Mouse (Mus musculus) hindbrain, embryonic 12.5 days (tissue): ENCODE results near the gene Gan. TPM values are rescaled to one million over a fixed set of nuclear protein-coding genes. Genes with fewer than 3 reads are reported as not detected.

Source experiments
- ATAC-seq: fragments of 200-750 bp; cut with Nextera tagmentation; 2 replicates; pipeline ENCODE4 v1.8.0; 2017; ENCODE audit warnings: moderate TSS enrichment; ENCODE audit not compliant: low FRiP score
- H3K27ac ChIP-seq: fragments of 300-500 bp; sonication (generic); 2 replicates; pipeline ENCODE4 v1.5.1; 2016; ENCODE audit warnings: mild to moderate bottlenecking
- H3K27me3 ChIP-seq: fragments of 300-500 bp; sonication (generic); 2 replicates; pipeline ENCODE4 v1.6.1; 2016; ENCODE audit warnings: mild to moderate bottlenecking
- H3K36me3 ChIP-seq: fragments of 300-500 bp; sonication (generic); 2 replicates; pipeline ENCODE4 v1.6.1; 2016; ENCODE audit warnings: mild to moderate bottlenecking
- H3K4me1 ChIP-seq: fragments of 300-500 bp; sonication (generic); 2 replicates; pipeline ENCODE4 v1.6.1; 2016
- H3K4me2 ChIP-seq: fragments of 300-500 bp; sonication (generic); replicated peaks from 2 replicates; pipeline ENCODE4 v1.6.1; 2016; ENCODE audit warnings: mild to moderate bottlenecking
- H3K4me3 ChIP-seq: fragments of 300-500 bp; sonication (generic); 2 replicates; pipeline ENCODE4 v1.5.1; 2016; ENCODE audit warnings: mild to moderate bottlenecking
- H3K9ac ChIP-seq: fragments of 300-500 bp; sonication (generic); 2 replicates; pipeline ENCODE4 v1.6.1; 2016; ENCODE audit warnings: mild to moderate bottlenecking, moderate library complexity
- H3K9me3 ChIP-seq: fragments of 300-500 bp; sonication (generic); replicated peaks from 2 replicates; pipeline ENCODE4 v1.6.1; 2016; ENCODE audit warnings: mild to moderate bottlenecking
- WGBS: fragments of 180-500 bp; shearing (Covaris S2); methylation state at CpG from one replicate; pipeline ENCODE4 v1.1.7; 2016; 5-methylcytosine and 5-hydroxymethylcytosine counted together
- polyA plus RNA-seq: library from polyadenylated mRNA; unstranded; fragments of >200 nt; fragmentation: Nextera tagmentation; extraction: Ambion mirVana; gene quantifications from 2 replicates; pipeline ENCODE4 v1.2.1, GENCODE M21; 2016

The Gan gene
- polyA plus RNA-seq, 1 experiment from 2014 or later = 3.1 TPM

- Histone ChIP-seq H3K9me3 (no peaks in the 10 kb centered on the region), H3K9ac (no peak overlapping the region), H3K4me2 (no peak overlapping the region), H3K4me3 (no peak overlapping the region), H3K4me1 (no peaks in the 10 kb centered on the region), H3K27ac (no peak overlapping the region), H3K36me3 (no peaks in the 10 kb centered on the region), H3K27me3 (no peaks in the 10 kb centered on the region)
- 91% methylated on average over 3 of the region's 3 CpGs for WGBS
- ATAC-seq = no peak
Measured at GRCm38 (mm10) chr8:117125854-117126253, 32.1 kb upstream of the Gan start.

- Histone ChIP-seq H3K4me3 (no peak overlapping the region), H3K9ac (no peak overlapping the region), H3K36me3 (no peaks in the 10 kb centered on the region), H3K9me3 (no peaks in the 10 kb centered on the region), H3K27ac (no peak overlapping the region), H3K4me1 (no peaks in the 10 kb centered on the region), H3K4me2 (no peak overlapping the region), H3K27me3 (no peaks in the 10 kb centered on the region)
- no peak for ATAC-seq
- 92% methylated on average over 3 of the region's 3 CpGs for WGBS
Measured at GRCm38 (mm10) chr8:117126411-117126810, 31.5 kb upstream of the Gan start.

DNA sequence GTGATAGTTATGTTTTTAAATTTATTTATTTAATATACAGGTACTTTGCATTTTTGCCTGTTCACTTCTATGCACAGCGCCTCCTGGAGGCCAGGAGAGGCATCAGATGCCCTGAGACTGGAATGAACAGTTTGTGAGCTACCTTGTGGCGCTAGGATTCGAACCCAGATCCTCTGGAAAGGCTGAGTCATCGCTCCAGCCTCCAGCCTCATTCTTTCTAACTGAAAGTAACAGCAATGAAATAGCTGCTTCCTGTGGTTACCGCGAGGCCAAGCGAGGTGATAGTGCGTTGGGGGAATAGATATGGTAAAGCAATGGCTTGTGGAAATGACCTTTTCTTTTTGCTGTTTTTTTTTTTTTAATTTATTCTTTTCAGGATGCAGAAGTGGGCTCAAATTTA, 30.9 kb upstream of the Gan start:
- no peak overlapping the region for H3K27ac ChIP-seq
- no peaks in the 10 kb centered on the region for H3K27me3 ChIP-seq
- H3K4me1 ChIP-seq = no peaks in the 10 kb centered on the region
- WGBS = 78% methylated on average over 8 of the region's 8 CpGs
- no peaks in the 10 kb centered on the region for H3K9me3 ChIP-seq
- no peak overlapping the region for H3K9ac ChIP-seq
- no peak overlapping the region for H3K4me3 ChIP-seq
- H3K36me3 ChIP-seq = no peaks in the 10 kb centered on the region
- H3K4me2 ChIP-seq = no peak overlapping the region
- ATAC-seq = no peak

GRCm38 (mm10) chr8:117133702-117134101, 24.2 kb upstream of the Gan start:
- Histone ChIP-seq H3K27ac (no peak overlapping the region), H3K4me1 (no peaks in the 10 kb centered on the region), H3K4me3 (no peak overlapping the region), H3K9ac (no peak overlapping the region), H3K4me2 (no peak overlapping the region), H3K36me3 (no peaks in the 10 kb centered on the region), H3K27me3 (no peaks in the 10 kb centered on the region), H3K9me3 (no peaks in the 10 kb centered on the region)
- 90% methylated on average over 3 of the region's 3 CpGs for WGBS
- no peak for ATAC-seq

GRCm38 (mm10) chr8:117136351-117136750, 21.6 kb upstream of the Gan start:
- Histone ChIP-seq H3K27ac (no peak overlapping the region), H3K4me2 (no peak overlapping the region), H3K36me3 (no peaks in the 10 kb centered on the region), H3K9me3 (no peaks in the 10 kb centered on the region), H3K4me3 (no peak overlapping the region), H3K9ac (no peak overlapping the region), H3K27me3 (no peaks in the 10 kb centered on the region), H3K4me1 (no peaks in the 10 kb centered on the region)
- no peak for ATAC-seq
- WGBS = 21% methylated on average over 4 of the region's 4 CpGs

DNA sequence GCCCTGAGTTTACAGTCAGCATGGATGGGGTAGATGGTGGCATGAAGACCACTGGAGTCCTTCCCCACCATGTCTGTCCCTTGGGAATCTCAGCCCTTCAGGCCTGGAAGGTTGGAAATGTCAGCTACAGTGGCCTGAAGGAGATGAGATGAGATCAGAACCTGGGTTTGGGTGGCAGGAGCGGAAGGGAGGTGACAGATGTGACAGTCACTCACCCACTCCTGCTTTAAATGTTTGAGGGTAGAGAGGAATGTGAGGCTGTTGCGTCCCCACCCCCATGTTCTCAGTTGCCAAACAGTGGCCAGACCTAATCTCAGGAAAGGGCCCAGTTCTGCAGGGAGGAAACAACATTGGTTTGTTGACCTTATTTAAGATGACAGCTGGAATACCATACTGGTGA, 21.2 kb upstream of the Gan start:
- no peak overlapping the region for H3K4me3 ChIP-seq
- no peak overlapping the region for H3K27ac ChIP-seq
- H3K4me1 ChIP-seq = no peaks in the 10 kb centered on the region
- H3K27me3 ChIP-seq = no peaks in the 10 kb centered on the region
- no peak overlapping the region for H3K4me2 ChIP-seq
- no peak overlapping the region for H3K9ac ChIP-seq
- ATAC-seq = no peak
- no peaks in the 10 kb centered on the region for H3K9me3 ChIP-seq
- 62% methylated on average over 2 of the region's 2 CpGs for WGBS
- H3K36me3 ChIP-seq = no peaks in the 10 kb centered on the region

DNA sequence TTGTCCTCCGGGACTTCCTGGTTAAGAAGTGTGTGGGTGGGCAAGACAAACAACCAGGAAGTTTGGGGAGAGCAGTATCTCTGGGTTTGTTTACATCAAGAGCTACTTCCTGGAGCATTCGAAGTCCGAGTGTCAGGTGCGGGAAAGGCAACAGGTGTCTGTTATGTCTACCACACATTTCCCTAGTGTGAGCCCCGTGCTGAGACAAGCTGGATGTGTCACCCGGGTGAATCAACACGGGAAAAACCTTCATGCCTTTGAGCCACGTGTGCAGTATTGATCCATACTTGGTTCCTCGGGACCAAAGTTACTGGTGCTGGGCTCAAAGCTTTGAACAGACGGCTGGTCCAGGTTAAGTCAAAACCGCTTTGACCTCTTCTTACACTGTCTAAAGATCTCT, 20.6 kb upstream of the Gan start:
- WGBS = 71% methylated on average over 11 of the region's 11 CpGs
- no peaks in the 10 kb centered on the region for H3K9me3 ChIP-seq
- H3K36me3 ChIP-seq = no peaks in the 10 kb centered on the region
- H3K4me1 ChIP-seq = no peaks in the 10 kb centered on the region
- ATAC-seq = no peak
- no peak overlapping the region for H3K27ac ChIP-seq
- no peak overlapping the region for H3K4me3 ChIP-seq
- no peaks in the 10 kb centered on the region for H3K27me3 ChIP-seq
- H3K4me2 ChIP-seq = no peak overlapping the region
- H3K9ac ChIP-seq = no peak overlapping the region

GRCm38 (mm10) chr8:117148520-117148919, 9.4 kb upstream of the Gan start:
- Histone ChIP-seq H3K4me2 (no peak overlapping the region), H3K4me1 (no peaks in the 10 kb centered on the region), H3K27ac (no peak overlapping the region), H3K9me3 (no peaks in the 10 kb centered on the region), H3K9ac (no peak overlapping the region), H3K36me3 (no peaks in the 10 kb centered on the region), H3K27me3 (no peaks in the 10 kb centered on the region), H3K4me3 (no peak overlapping the region)
- 93% methylated on average over 6 of the region's 6 CpGs for WGBS
- ATAC-seq = no peak

GRCm38 (mm10) chr8:117156149-117156548, 1.8 kb upstream of the Gan start:
- Histone ChIP-seq H3K4me3 (no peak overlapping the region), H3K4me2 (no peak overlapping the region), H3K9ac (no peak overlapping the region), H3K9me3 (no peaks in the 10 kb centered on the region), H3K27ac (no peak overlapping the region), H3K36me3 (no peaks in the 10 kb centered on the region), H3K27me3 (no peaks in the 10 kb centered on the region), H3K4me1 (peaks cover 37% of the 10 kb centered on the region)
- WGBS = 95% methylated on average over 4 of the region's 4 CpGs
- ATAC-seq = no peak

GRCm38 (mm10) chr8:117156866-117157768, 818 bp upstream of the Gan start:
- Histone ChIP-seq H3K27me3 (no peaks in the 10 kb centered on the region), H3K4me1 (peaks cover 37% of the 10 kb centered on the region), H3K4me2 (peak overlapping the region; percentile 93), H3K36me3 (no peaks in the 10 kb centered on the region), H3K9ac (peak overlapping the region; percentile 77), H3K9me3 (no peaks in the 10 kb centered on the region), H3K4me3 (peak overlapping the region; percentile 94), H3K27ac (peak overlapping the region; percentile 84)
- peak; percentile 37 for ATAC-seq
- 12% methylated on average over 33 of the region's 33 CpGs for whole genome bisulfite sequencing

DNA sequence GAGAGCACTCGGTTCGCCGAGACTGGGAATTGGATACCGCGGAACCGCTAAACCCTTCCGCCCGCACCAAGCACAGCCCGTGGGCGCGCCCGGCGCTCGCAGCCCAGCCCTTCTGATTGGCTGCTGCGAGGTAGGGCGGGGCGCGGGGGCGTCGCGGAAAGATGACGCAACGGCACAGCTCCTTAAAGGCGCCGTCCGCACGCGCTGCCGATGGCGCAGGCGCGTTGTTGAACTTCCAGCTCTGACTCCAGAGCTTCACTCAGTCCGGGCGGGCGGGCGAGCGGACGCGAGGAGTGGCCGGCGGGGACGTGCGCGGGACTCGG, 205 bp upstream of the Gan start:
- Histone ChIP-seq H3K27me3 (no peaks in the 10 kb centered on the region), H3K4me2 (peak overlapping the region; percentile 93), H3K27ac (peak overlapping the region; percentile 84), H3K9ac (peak overlapping the region; percentile 89), H3K36me3 (no peaks in the 10 kb centered on the region), H3K9me3 (no peaks in the 10 kb centered on the region), H3K4me1 (peaks cover 37% of the 10 kb centered on the region), H3K4me3 (peak overlapping the region; percentile 94)
- 1% methylated on average over 45 of the region's 45 CpGs for WGBS
- peak; percentile 95 for ATAC-seq

DNA sequence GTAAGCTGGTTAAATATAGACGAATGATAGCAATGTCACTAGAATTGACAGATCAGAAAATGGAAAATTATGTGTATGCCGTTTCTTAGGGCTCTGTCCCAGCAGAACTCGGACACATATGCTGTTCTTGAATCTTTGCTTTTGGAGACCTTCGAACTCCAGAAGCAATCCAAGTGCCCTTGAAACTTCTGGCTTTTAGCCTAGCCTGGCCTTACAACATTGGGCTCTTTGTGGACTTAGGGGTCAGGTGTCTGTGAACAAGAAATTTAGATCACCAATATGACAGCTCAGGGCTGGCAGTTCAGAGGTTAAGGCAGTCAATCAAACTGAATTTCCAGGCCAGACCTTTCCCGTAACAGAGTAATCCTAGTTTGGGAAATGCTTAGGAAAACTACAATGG, 1.1 kb downstream of the Gan start:
- 66% methylated on average over 5 of the region's 5 CpGs for WGBS
- H3K36me3 ChIP-seq = no peaks in the 10 kb centered on the region
- H3K4me3 ChIP-seq = peak overlapping the region; percentile 94
- no peaks in the 10 kb centered on the region for H3K27me3 ChIP-seq
- H3K4me1 ChIP-seq = peaks cover 37% of the 10 kb centered on the region
- H3K9me3 ChIP-seq = no peaks in the 10 kb centered on the region
- peak overlapping the region; percentile 89; the same call in 1 of the 2 replicates for H3K9ac ChIP-seq
- no peak overlapping the region for H3K27ac ChIP-seq
- ATAC-seq = no peak
- peak overlapping the region; percentile 93 for H3K4me2 ChIP-seq

- ATAC-seq = no peak
- WGBS = 88% methylated on average over 4 of the region's 4 CpGs
- Histone ChIP-seq H3K4me2 (no peak overlapping the region), H3K36me3 (no peaks in the 10 kb centered on the region), H3K9me3 (no peaks in the 10 kb centered on the region), H3K4me3 (no peak overlapping the region), H3K4me1 (peaks cover 3% of the 10 kb centered on the region; the same call in 1 of the 2 replicates), H3K27ac (no peak overlapping the region), H3K27me3 (no peaks in the 10 kb centered on the region), H3K9ac (no peak overlapping the region)
Measured at GRCm38 (mm10) chr8:117164912-117165311, 7.0 kb downstream of the Gan start.
